Mouse (Mus musculus): ENCODE data around the gene Hist1h2bh. TPM values are rescaled to one million over a fixed set of nuclear protein-coding genes. Genes with fewer than 3 reads are reported as not detected.
"Not testable (repeated sequence)": the region's sequence is repeated elsewhere in the genome, so short reads cannot be mapped to it uniquely, and the experiment has no call there.

Hist1h2bh gene
- polyA plus RNA-seq, 1 experiment, result 0.44 TPM

DNA sequence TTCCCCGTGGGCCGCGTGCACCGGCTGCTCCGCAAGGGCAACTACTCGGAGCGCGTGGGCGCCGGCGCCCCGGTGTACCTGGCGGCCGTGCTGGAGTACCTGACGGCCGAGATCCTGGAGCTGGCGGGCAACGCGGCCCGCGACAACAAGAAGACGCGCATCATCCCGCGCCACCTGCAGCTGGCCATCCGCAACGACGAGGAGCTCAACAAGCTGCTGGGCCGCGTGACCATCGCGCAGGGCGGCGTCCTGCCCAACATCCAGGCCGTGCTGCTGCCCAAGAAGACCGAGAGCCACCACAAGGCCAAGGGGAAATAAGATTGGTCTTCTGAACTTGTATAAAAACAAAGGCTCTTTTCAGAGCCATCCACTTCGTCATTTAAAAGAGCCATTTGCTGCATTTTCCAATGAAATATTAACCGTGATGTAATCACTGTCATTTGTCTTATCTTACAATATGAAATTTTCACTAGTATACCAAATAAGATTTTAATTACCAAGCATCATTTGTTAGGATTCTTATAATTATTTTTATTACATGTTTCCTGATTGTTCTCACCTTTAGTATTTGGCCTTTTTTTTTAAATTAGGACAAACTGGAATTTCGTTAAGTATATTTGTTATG lies 31.5 kb upstream of the Hist1h2bh start:
- not testable (repeated sequence) for DNase-seq (ENCODE audit: extremely low spot score in 1 of 2, low spot score in 1 of 2)

GRCm38 (mm10) chr13:23573898-23574524 lies 30.8 kb upstream of the Hist1h2bh start, which contains the start of the genes Hist1h2bf and Hist1h2ad:
Gene Hist1h2bf, minus strand, starts transcription at chr13:23574196.
Gene Hist1h2ad, plus strand, starts transcription at chr13:23574381.
- DNase-seq (ENCODE audit: extremely low spot score in 1 of 2, low spot score in 1 of 2), result peak; percentile 98

- DNase-seq (ENCODE audit: extremely low spot score in 1 of 2, low spot score in 1 of 2), result not testable (repeated sequence)
Observed at GRCm38 (mm10) chr13:23573034-23573897, 30.1 kb upstream of the Hist1h2bh start.

DNA sequence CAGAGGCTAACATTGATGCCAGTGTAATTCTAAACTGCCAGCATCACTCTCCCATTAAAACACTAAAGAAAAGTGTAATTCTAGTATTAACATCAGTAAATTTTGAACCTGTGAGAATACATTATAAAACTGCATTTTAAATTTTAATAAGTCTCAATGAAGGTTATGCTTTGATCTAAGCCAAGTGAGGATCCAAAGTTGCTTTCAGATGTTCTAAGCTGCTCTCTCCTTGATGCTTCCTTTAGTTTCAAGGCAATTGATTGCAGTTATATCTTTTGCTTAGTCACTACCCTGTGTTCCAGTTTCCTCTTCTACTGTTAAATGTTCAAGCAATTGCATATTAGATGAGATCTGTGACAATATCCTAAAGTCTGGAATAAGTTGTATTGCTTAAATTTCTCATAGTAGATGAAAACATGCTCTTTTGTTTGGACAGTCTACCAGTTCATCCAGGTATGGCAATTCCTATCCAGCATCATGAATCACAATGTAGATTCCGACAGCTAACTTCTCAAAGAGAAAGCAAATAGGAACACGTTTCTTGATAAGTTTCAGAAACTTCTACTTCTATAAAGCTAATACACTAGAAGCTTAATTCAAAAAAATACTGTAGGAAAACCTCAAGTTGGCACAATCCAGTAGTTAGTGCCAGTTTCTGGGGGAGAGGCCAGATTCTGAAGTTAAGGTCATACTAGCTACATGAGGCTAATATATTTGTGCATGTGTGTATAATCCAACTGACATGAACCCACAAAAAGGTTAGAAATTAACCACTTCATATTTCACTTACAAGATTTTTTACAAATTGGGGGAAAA lies 29.2 kb upstream of the Hist1h2bh start:
- DNase-seq (ENCODE audit: extremely low spot score in 1 of 2, low spot score in 1 of 2), result no peak

DNA sequence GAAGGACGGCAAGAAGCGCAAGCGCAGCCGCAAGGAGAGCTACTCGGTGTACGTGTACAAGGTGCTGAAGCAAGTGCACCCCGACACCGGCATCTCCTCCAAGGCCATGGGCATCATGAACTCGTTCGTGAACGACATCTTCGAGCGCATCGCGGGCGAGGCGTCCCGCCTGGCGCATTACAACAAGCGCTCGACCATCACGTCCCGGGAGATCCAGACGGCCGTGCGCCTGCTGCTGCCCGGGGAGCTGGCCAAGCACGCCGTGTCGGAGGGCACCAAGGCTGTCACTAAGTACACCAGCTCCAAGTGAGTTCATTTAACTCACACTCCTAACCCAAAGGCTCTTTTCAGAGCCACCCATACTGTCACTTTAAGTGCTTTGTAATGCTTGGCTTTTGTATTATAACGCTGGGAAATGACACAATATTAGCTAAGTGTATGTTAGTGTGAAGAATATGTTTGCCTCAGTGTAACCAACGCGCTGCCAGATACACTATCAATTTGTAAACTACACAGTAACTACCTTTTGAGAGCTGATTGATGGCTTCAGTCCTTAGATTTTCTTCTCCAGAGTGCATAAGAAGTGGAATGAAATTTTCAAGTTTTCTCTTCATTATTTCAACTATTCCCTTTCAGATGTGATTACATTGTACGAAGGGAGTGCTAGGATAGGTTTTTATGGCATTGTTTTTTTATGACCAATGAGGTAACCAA lies 28.5 kb upstream of the Hist1h2bh start:
- DNase-seq (ENCODE audit: extremely low spot score in 1 of 2, low spot score in 1 of 2), result not testable (repeated sequence)

GRCm38 (mm10) chr13:23571022-23571503 lies 27.9 kb upstream of the Hist1h2bh start, which contains the start of the genes Hist1h2ae and Hist1h2bg:
Gene Hist1h2ae, minus strand, starts transcription at chr13:23571220.
Gene Hist1h2bg, plus strand, starts transcription at chr13:23571396.
- peak; percentile 83 to 93 for DNase-seq (ENCODE audit: extremely low spot score in 1 of 2, low spot score in 1 of 2)

DNA sequence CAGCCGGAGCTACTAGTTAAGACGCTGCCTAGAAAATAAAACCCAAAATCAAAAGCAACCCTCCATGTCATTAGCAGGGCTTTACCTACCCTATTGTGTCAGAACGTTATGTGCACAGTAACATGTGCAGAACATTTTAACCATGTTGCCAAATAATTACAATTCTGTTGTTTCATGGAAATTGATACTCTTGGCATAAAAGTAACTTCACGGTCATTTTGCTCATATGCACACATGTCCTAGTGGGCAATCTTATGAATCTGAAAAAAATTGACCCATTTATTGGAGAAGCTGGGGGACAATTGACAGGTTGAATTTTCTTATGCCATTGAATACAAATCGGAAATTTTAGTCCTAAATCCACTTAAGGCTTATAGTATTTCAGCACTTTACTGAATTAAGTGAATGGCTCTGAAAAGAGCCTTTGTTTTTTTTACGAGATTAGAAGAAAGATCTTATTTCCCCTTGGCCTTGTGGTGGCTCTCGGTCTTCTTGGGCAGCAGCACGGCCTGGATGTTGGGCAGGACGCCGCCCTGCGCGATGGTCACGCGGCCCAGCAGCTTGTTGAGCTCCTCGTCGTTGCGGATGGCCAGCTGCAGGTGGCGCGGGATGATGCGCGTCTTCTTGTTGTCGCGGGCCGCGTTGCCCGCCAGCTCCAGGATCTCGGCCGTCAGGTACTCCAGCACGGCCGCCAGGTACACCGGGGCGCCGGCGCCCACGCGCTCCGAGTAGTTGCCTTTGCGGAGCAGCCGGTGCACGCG lies 27.2 kb upstream of the Hist1h2bh start:
- not testable (repeated sequence) for DNase-seq (ENCODE audit: extremely low spot score in 1 of 2, low spot score in 1 of 2)

- DNase-seq (ENCODE audit: extremely low spot score in 1 of 2, low spot score in 1 of 2), result no peak
Observed at GRCm38 (mm10) chr13:23564482-23564881, 21.3 kb upstream of the Hist1h2bh start.

DNA sequence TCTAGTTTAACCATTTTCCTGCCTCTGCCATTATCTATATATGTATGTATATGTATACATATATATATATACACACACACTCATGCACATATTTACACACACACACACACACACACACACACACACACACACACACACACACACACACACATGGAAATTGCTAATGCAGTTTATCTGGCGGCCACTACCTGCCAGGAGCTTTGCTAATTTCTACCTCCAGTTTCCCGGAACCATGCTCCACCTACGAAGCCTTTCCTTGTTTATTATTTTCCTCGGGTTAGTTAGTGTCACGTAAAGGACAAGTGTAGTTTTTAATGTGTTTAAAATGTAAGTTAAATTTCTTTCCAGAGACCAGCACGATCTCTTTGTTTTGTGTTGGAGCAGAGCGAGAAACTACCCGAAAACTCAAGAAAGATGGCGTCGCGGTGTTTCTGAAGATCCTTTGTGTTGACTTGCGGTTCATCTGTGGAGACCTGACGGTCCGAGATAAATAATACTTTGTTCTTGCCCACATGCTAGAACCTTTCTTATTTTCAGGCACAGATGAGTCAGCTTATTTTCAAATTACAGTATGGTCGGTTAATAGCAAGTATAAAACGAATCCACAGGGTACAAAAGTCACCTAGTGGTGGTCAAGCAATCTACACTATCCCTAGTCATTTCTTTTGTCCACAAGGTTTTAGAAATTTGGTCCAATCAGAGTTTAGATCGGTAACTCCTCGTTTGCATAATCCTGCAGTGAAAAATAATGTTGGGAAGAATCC lies 19.7 kb upstream of the Hist1h2bh start:
- peak in 1 of 2 experiments; percentile 74 for DNase-seq (ENCODE audit: extremely low spot score in 1 of 2, low spot score in 1 of 2)

DNA sequence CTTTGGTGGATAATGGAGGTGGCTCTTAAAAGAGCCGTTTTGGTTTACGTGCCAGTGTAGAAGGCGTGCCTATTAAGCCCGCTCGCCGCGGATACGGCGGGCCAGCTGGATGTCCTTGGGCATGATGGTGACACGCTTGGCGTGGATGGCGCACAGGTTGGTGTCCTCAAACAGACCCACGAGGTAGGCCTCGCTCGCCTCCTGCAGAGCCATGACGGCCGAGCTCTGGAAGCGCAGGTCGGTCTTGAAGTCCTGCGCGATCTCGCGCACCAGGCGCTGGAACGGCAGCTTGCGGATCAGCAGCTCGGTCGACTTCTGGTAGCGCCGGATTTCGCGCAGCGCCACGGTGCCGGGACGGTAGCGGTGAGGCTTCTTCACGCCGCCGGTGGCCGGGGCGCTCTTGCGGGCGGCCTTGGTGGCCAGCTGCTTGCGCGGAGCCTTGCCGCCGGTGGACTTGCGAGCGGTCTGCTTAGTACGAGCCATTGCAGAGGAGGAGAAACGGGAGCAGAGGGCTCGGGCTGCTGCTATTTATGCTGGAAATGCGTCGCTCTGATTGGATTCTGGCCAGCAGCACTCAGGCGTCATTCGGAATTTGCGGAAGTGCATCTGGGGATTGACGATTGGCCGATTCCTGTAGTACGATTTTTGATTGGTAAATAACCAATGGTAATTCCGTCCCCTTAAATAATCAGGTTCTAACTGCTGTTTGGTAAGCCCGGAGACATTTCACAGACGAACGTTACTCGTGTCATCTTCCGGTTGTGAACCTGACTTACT lies 18.9 kb upstream of the Hist1h2bh start, which contains the start of gene Hist1h3e:
TSS of gene Hist1h3e (minus strand) at position 487 of the 777 bp plus-strand sequence.
- DNase-seq (ENCODE audit: extremely low spot score in 1 of 2, low spot score in 1 of 2), result peak; percentile 94 to 98

DNA sequence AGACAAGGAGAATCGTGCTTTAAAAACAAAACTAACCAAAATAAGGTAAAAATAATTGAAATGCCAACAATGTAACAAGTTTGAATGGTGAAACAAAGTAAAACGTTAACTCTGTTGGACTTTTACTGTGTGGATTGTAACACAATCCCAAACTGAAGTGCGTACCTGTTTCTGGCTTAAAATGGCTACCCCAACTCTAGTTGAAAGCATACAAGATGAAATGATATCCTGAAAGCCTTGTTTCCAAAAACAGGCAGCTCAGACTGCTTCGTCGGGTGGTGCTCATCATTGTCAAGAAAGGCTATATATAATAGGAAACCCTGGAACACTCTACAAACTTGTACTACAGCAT lies 18.3 kb upstream of the Hist1h2bh start:
- DNase-seq (ENCODE audit: extremely low spot score in 1 of 2, low spot score in 1 of 2), result not testable (repeated sequence)

DNA sequence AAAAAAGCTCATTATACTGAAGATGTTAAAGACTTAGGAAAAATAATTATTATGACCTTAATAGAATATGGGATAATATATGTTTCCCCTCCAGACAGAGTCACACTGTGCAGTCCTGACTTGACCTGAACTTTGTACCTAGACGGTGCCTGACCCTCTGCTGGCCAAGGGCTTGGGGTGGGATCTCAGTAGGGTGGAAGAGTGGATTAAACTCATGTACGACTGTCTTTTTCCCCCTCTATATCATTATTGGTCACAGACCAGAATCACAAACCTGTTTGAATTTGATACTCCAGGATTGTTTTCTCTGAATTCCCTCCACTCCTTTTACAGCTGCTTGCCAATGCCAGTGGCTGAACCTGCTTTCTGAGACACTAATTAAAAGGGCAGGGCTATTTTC lies 17.5 kb upstream of the Hist1h2bh start:
- not testable (repeated sequence) for DNase-seq (ENCODE audit: extremely low spot score in 1 of 2, low spot score in 1 of 2)

- DNase-seq (ENCODE audit: extremely low spot score in 1 of 2, low spot score in 1 of 2), result no peak
Observed at GRCm38 (mm10) chr13:23556906-23557305, 13.7 kb upstream of the Hist1h2bh start.

DNA sequence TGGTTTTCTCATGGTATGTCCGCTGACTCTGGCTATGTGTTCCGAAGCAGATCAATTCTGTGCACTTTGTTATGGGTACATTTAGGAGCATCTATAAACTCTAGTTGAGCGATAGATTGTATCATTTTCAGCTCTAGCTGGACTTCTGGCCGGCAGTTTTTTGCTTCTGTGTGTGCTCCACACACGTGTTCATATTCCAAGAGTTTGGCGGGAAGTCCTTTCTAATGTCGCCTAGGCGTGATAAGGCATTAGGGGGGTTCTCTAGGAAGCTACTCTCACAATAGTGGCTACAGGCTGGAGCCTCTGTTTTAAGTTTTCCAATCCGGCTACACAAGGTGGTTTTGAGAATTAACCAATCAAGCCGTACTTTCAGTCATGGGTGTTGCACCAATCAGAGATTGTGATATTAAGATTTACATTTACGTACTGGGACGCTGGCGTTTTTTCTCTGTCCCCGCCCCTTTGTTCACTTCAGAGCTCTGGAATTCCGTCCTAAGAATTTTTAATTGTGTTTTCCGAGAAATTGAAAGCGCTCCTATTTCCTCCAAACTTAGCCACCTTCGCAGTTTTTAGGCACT lies 12.7 kb upstream of the Hist1h2bh start:
- peak; percentile 82 to 90 for DNase-seq (ENCODE audit: extremely low spot score in 1 of 2, low spot score in 1 of 2)

DNA sequence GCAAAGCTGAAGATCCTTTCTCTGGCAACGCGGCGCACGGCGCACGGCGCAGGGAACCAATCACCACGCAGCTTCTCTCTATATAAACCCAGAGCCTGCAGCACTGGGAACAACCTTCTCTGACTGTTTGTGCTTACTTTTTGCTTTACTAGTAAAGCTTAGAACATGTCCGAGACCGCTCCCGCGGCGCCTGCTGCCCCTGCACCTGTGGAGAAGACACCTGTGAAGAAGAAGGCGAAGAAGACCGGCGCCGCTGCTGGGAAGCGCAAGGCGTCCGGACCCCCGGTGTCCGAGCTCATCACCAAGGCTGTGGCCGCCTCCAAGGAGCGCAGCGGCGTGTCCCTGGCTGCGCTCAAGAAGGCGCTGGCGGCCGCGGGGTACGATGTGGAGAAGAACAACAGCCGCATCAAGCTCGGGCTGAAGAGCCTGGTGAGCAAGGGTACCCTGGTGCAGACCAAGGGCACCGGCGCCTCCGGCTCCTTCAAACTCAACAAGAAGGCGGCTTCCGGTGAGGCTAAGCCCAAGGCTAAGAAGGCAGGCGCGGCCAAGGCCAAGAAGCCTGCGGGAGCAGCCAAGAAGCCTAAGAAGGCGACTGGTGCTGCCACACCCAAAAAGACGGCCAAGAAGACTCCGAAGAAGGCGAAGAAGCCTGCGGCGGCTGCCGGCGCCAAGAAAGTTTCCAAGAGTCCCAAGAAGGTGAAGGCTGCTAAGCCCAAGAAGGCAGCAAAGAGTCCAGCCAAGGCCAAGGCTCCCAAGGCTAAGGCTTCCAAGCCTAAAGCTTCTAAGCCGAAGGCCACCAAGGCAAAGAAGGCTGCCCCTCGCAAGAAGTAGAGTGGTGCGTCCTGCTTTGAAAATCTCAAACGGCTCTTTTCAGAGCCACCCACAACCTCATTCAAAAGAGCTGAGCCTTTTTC lies 12.0 kb upstream of the Hist1h2bh start:
- peak; percentile 69 to 88 for DNase-seq (ENCODE audit: extremely low spot score in 1 of 2, low spot score in 1 of 2)

DNA sequence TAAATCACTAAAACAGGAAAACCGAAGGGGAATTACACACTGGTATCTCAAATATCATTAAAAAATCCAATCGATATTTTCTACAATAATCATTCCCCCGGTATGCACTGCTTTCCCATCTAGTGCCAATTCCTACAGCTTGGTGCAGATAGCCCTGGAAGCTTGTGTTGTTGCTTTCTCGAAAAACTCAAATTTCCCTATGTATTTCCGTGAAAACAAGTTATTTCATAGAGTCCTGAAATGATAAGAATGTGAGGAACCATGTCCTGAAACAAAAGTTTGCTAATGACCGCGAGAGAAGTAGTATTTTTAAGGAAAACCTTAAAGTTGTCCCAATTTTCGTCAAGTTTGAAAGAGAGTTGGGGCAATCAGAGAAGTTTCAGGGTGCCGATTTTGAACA lies 11.2 kb upstream of the Hist1h2bh start:
- no peak for DNase-seq (ENCODE audit: extremely low spot score in 1 of 2, low spot score in 1 of 2)

Data from frontal cortex, adult 2 months (tissue).